Mouse (Mus musculus): ENCODE results near the gene Rpl36a-ps1.
"Not testable (repeated sequence)": the region's sequence is repeated elsewhere in the genome, so short reads cannot be mapped to it uniquely, and the experiment has no call there.

The Rpl36a-ps1 gene

DNA sequence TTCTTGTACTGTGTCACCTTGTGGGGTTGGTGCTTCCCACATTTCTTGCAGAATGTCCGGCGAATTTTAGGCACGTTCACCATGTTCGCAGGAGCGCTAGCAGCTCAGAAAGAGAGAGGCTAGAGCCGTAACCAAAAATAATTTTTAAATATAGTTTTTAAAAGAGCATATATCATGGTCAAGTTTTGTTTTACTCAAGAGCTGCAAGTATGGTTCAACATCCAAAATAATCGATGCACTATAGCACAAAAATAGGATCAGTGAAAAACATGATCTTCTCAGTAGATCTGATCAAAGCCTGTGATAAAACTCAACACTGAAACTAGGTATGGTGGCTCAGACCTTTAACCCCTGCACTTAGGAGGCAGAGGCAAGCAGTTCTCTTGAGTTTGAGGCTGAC, at the start of gene Rpl36a-ps1:
Gene Rpl36a-ps1, minus strand, starts transcription at position 101 of the 400 bp plus-strand sequence.
- DNase-seq, result no peak

DNA sequence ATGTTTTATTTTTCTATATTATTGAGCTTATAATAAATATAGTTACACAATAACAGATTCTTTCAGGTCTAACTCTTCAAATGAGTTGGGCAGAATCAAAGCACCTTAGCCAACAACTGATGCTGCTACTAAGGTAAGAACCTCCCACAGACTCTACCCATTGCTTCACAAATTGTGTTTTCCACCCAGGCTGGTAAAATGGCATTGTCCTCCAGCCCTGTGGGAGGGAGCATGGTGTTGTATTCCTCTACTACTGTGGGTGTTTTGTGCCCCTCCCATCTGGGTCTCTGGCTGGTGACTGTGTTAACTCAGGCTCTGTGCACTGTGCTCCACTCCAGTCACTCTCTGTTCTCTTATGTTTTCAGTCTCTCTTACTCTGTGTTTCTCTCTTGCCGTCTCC, 49.4 kb upstream of the Rpl36a-ps1 start:
- no peak for DNase-seq

DNA sequence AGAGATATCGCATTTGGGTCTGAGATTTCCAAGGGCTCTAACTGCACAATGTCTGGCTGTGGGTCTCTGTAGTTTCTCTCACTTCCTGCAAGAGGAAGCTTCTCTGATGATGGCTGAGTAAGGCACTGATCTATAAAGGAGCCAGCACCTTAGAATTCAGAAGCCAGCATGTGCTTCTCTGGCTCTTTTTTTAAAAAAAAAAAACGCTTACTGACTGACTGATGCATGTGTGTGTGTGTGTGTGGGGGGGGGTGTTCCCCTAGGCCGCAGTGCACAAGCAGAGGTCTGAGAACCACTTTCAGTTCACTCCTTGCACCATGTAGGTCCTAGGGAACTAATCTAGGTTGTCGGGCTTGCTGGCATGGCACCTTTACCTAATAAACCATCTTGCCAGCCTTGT, 47.3 kb upstream of the Rpl36a-ps1 start:
- DNase-seq, result no peak

DNA sequence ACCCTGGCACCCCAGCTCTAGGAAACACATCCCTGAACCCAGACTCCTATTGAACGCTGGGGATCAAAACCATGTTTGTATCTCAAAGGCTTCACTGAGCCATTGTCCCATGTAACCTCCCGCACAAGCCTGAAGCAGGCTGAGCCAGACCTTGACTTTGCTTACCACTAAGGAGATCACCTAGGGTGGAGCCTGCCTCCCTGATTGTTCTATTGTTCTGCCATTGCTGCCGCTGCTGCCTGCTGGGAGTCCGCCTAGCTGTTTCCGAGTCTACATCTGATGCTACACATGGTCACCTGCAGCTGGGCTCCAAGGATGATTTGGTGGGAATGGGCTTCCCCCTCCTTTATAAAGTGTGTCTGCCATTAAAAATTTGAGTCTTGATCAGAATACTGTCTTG, 45.2 kb upstream of the Rpl36a-ps1 start:
- not testable (repeated sequence) for DNase-seq

DNA sequence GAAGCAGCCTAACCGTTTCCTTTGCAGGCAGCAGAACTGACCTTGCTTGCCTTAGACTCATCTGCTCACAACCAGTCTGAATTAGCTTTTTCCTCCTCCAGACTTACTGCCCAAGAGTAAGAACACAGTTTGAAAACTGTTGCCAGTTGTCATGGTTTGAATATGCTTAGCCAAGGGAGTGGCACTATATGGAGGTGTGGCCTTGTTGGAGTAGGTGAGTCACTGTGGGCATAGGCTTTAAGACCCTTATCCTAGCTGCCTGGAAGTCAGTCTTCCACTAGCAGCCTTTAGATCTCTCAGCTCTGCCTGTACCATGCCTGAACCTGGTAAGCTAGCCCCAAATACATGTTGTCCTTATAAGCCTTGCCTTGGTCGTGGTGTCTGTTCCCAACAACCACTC, 43.6 kb upstream of the Rpl36a-ps1 start:
- DNase-seq, result no peak

DNA sequence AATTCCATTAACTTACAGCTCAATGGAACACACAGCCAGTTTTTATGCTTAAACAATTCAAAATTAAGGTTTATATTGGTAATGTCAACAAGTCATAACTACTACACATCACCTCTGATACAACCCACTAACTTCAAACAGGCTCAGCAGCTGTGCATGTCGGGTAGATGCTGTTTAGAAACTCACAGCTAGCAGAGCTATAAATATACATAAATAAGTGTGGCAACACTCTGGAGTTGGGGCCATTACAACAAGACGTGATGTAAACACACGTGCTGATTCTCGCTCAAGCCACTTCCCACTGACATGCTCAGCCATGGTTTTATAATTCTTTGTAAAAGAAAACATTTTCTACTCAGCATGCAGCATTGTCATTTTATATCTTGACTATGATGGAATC, 41.9 kb upstream of the Rpl36a-ps1 start:
- DNase-seq, result no peak

DNA sequence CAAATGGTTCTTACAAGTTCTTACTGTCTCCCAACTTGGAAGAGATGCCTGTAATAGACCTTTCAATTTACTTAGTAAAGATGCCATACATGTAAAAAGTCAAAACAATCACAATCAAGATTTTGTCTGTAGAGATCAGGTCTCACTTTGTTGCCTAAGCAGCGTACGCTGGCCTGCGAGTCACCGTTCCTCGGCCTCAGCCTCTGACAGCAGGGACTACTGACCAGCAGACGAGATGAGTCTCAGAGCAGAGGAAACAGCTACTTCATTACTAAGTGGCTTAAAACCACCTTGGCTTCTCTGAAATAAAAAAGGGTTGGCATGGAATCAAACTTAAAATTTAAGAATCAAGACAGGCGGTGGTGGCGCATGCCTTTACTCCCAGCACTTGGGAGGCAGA, 40.7 kb upstream of the Rpl36a-ps1 start:
- not testable (repeated sequence) for DNase-seq

DNA sequence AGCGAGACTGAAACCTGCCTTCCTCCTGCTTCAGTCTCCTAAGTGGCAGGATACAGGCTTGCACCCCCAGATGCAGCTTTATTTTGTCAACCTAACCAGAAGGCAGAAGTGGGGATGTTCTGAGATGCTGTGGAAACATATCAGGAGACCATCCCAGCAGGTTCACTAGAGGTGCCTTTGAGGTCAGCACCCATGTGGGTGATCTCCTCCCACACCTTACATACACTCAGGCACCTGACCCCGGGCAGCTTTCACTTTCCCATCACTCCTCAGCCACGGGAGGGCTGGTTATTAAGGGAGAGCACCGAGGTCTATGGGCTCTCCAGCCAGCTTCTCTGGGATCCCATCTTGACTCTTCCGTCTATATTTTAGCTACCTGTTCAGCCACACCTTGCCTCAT, 38.5 kb upstream of the Rpl36a-ps1 start:
- DNase-seq, result no peak

DNA sequence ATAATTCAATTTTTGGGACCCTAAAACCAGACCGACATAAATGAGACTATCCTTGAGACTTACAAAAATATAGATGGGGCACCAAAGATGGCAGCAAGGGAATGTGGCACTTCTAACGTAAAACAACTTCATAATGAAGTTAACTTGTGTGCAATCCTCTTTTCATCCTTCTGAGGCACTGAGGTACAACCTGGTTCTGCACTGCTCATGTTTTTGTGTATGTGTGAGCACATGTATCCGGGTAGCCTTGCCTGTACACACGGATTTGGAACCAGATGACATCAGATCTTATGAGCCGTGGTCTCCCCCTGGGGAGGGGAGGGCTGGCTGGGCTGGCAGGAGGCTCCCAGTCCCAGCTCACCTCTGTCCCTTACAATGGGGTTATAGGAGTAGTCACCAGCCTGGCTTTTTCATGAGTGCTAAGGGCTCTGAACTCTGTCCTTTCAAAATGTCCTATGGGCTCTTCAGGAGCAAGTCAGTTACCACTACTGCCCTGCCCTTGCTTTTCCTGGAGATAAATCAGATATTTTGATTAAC, 37.3 kb upstream of the Rpl36a-ps1 start:
- DNase-seq, result no peak

DNA sequence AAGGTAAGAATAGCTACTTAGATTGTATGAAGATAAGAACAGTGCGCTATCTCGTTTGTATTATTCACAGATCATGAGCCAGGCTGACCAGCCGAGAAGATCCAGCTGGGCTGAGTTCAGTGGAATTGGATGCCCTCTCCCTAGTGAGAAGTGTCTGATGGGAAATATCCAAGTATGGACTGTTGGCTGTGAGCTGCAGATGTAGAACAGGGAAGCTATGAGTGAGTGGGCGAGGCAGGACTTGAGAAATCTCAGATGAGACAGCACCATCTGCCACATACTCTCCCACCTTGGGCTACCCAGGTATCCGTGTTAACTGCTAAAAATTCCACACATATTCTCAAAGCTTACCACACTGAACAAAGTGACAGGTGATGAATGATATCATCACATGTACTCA, 35.9 kb upstream of the Rpl36a-ps1 start:
- DNase-seq, result no peak

DNA sequence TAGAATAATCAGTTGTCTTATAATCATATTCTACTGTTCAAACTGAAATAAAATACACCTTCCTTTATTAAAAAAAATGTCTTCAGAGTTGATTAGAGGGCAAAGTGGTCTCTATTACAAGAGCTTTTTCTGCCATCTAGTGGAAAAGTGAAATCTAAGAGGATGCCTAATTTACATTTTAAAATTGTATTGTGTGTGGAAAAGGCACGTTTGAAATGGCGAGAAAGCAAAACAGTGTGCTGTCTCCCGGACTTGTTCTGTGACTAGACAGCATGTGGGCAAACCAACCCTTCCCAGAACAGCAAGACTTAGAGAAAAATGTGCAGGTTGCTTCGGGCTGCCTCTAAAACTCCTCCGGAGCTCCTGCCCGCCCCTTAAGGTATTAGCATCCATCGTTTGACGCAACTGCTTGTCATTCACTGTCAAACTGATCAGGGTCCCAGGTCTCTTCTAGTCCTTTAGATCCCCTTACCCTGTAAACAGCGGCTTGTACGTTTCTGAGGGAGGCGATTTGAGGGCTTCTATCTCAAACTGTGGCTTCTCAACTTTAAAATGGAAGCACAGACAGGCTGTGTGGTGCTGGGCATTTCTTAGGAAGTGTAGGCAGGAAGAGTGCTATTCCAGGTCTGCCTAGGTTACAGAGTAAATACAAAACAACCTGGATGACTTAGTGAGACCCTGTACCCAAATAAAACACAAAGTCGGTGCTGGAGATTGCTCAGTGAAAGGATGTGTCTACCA, 28.4 kb upstream of the Rpl36a-ps1 start:
- DNase-seq, result no peak

DNA sequence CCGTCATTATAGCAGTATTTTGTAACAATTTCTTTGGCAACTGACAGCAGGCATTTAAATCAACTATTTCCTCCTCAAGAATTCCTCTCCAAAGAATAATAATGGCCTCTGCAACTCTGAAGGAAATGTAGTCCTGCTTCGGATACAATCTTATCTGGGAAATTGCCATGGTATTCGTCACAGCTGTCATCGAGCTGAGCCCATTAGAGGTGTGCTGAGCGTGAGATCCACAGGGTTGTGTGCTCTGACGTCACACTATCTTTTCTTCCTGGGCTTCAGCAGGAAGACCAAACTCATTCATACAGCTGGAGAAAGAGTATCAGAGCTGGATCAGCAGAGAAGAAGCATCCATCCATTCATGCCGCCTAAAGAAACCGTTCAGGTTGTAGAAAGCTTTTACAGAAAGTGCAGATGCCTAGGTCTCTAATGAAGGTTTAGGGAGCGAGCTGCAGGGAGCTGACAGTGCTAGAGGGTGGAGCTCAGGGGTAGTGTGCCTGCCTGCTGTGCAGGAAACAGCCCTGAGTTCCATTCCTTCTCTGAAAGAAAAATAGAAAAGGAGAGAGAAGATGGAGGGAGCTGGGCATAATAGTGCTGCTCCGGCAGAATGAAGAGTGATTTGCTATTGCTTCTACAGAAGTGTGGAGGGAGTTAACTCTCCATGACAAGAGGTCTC, 25.2 kb upstream of the Rpl36a-ps1 start:
- DNase-seq, result no peak

DNA sequence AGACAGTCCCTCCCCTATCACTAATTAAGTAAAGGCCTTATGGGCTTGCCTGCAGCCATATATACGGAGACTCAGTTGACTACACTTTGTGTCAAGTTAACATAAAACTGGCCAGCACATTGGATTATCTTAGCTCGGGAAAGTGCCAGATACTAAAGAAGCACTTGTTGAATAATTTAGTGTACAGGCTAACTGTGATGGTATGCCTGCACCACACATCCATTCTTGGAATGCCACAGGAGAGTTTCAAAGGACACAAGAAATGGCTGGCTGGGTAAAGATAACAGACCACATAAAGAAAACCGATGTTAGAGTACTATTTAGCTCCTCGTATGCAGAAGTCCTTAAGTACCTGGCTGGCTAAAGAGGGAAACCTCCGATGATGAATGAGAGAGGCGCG, 24.6 kb upstream of the Rpl36a-ps1 start:
- no peak for DNase-seq

DNA sequence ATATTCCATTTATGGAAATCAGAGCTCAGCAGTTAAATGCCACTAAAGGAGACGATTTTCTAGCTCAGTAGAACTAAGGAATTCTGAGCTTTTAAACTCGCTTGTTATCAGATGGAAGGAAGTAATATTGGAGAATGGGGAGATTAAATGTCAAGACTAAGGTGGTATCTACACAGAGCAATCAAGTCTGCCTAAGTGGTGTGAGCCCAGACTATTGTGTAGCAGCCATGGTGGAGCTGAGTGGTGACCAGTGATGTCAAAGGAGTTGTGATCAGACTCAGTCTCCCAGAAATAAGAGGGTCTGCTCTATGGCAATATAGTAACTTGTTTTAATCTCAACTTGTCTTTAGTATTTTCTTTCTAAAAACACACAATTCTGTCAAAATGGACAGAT, 16.8 kb upstream of the Rpl36a-ps1 start:
- no peak for DNase-seq

DNA sequence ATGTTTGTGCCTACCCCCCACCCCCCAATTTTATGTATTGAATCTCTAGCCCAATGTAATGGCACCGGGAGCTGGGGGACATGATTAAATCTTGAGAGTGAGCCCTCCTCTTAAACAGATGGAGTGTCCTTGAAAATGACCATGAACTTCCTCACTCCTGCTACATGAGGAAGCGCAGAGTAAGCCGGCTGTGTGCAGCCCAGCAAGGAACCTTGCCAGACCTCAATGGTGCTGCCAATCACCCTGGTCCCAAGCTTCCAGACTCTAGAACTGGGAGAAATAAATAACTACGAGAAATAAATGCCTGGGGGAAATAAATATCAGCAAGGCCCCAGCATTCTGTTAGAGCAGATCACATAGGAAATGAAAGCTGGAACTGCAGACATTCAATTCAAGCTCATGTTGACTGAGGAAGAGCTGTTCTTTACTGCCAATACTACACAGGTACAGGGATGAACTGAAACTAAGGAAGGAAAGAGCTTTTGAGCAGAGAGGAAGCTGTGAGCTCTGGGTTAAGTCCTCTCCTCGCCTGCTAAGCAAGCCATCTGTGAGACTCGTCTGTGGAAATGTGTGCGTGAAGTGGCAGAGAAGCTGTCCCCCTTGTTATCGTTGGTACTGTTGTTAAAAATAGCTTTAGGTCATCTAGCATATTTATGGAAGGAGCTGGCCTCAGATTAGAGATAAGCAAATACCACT, 16.3 kb upstream of the Rpl36a-ps1 start:
- no peak for DNase-seq

DNA sequence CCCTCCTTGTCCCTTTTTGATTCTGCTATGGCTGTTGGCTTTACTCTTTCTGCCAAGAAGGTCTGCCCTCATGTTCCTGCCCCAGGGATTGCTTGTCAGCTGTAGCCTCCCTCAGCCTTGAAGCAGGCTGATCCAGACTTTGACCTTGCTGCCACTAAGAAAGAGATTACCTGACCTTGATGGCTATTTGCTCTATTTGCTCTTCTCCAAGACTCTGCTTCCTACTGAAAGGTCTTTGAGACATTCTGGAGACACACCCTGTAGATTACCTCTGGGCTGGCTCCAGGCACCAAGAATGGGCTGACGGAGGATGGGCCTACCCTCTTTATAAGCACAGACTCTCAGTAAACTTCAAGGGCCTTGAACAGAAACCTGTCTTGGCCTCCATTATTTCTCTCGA, 1.6 kb downstream of the Rpl36a-ps1 start:
- DNase-seq, result no peak

DNA sequence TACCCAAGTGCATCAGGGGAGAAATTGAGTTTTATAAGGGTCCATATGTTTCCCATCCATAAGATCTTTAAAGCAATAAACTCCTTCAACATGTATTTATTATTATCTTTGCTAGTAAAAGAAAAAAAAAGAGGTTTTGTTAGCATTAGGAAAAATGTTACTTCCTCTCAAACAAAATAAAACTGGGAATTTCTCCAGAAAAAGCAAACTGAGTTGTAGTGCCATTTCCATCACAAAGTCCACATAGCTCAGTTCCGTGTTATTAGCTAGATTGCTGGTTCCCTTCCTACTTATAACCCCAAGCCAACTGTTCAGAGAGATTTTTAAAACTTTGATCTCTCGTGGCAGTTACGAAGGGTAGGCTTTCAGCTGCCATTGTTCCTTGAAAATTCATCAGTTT, 3.5 kb downstream of the Rpl36a-ps1 start:
- DNase-seq, result no peak

DNA sequence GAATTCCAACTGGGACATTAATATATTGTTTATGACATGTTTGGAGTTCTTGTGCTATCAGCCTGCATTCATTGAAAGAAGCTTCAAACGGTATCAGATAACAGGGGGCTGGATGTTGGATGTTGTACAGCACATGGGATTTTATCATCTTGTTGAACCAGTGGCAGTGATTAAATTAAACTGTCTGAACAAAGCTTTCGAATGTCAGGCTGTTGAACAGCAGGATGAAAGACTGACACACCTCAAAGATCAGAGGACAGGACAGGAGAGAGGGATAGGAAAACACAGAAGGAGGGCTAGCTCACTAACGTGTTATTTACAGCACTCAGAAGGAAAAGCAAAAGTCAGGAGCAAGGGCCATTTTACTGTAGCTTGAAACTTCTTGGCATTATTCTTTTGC, 4.3 kb downstream of the Rpl36a-ps1 start:
- no peak for DNase-seq

DNA sequence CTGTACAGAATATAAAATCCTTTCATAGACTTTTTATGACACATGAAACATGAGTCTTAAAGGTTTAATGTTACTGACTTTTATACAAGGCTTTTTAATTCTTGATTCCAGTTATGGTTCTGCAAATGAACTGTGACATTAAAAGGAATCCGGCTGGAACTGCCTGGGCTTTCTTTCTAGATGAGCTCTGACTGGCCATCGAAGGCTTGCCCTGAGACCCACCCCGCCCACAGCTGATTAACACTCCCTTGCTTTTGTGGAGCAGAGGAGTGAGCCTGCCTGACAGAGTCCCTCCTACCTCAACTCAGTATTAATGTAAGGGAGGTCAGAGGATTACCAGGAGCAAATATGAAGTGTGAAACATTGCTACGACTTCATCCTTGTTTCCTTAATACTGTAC, 22.2 kb downstream of the Rpl36a-ps1 start:
- DNase-seq, result no peak

DNA sequence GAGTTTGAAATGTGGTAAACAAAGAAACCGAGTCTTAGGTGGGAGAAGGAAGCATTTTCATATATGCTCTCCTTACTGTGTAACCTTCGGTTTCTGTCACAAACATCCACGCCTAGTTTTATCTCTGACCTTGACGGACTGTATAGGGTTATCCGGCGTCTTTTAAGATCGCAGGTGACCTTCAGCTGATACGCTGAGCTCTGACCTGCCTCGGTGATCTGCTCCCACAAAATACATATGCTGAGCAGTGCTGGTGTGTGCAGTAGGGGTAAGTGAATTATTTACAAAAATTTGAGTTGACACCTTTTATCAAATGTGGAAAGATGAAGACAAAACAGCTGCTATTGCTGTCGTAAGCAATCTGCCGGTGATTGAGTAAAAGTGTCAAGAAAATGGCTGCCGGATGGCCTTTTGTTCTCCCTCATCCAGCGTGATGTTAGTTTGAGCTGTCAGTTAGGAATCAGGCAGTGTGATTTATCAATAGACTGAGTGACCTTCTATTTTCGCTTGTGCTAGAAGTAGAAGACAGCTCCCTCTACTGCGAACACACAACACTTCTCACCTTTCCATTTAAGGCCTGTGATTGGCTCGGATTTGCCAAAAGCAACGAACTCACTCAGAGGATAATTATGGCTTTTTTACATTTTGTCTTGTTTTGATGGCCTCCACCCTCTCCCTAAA, 35.0 kb downstream of the Rpl36a-ps1 start:
- DNase-seq, result no peak

DNA sequence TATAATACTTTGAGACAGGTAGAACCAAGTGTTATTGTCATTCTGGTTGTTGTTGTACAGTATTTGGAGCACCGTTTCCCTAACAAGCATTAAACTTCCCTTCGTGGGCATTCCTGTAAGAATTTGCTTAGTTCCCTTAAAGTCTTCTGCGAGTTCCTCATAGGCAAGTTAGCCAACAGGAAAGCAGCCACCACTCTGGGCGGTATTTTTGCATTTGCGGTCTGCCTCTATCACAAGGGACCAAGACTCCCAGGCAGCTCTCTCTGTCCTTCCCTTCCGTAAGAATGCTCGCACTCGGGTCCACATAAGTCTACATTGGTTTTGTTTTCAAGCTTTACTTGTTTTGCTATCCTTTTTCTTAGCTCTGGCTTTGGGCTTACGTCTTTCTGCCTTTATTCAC, 37.3 kb downstream of the Rpl36a-ps1 start:
- no peak for DNase-seq

DNA sequence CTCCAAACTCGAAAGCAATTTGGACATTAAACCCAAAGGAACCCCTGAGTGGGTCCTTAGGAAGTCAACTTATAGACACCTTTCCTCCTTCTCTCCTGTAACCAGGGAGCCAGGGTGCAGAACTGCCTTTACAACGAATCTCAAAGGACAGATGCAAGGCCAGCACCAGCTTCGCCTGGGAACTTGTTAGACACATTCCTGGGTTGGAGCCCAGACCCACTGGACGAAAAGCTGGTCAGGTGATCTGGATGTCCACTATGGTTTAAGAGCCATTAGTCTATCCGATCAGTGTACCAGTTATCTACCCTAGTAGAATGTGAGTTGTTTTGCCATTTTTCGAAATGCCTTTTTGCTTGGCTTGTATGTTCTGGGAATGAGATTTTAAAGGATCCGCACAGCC, 41.7 kb downstream of the Rpl36a-ps1 start:
- DNase-seq, result no peak

DNA sequence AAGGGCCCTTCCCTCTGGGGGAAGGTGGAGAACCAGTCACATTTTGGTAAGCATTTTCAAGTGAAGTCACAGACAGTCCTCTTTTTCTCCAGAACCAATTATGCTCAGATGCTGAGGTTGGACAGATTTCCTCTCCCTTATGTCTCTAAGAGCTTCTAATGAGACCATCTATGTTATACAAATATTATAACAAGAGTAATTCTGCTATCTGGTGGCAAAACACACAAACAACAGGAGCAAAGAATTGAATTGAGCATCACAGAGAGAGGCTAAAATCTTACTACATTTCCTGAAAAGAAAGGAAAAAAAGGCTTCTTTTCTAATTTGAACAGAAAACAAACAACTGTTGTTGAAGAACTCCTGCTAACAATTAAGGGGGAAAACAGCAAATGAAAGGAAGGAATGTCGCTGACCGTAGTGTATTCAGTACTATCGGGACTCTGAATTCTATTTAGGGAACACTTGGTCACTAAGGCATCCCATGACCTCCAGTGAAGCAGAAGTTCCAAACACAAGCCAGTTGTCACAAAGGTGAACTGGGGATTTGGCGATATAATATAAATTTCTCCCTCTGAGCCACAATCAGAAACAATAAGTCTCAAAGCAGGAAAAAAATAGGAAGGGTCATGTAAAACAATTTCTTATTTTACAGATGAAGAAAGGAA, 42.4 kb downstream of the Rpl36a-ps1 start:
- DNase-seq, result no peak
